Mouse (Mus musculus) stomach, embryonic 14.5 days (tissue): ENCODE measurements around the gene Asgr1. TPM values are rescaled to one million over a fixed set of nuclear protein-coding genes. Genes with fewer than 3 reads are reported as not detected.

Experiments used
- ATAC-seq: fragments of 200-750 bp; cut with Nextera tagmentation; 2 replicates; pipeline ENCODE4 v1.8.0; 2017; ENCODE audit warnings: low read depth, moderate TSS enrichment; ENCODE audit not compliant: insufficient number of reproducible peaks, insufficient read depth, low FRiP score
- H3K27ac ChIP-seq: fragments of 300-500 bp; sonication (generic); 2 replicates; pipeline ENCODE4 v1.5.1; 2014; ENCODE audit warnings: mild to moderate bottlenecking, low read length, moderate library complexity, mixed read lengths
- H3K27me3 ChIP-seq: fragments of 300-500 bp; sonication (generic); 2 replicates; pipeline ENCODE4 v1.6.1; 2014; ENCODE audit warnings: low read length, control low read depth, mixed read lengths; ENCODE audit not compliant: control insufficient read depth, insufficient read depth
- H3K36me3 ChIP-seq: fragments of 300-500 bp; sonication (generic); 2 replicates; pipeline ENCODE4 v1.6.1; 2014; ENCODE audit warnings: mild to moderate bottlenecking, control low read depth, low read length, moderate library complexity, mixed read lengths; ENCODE audit not compliant: control insufficient read depth, insufficient read depth
- H3K4me1 ChIP-seq: fragments of 300-500 bp; sonication (generic); 2 replicates; pipeline ENCODE4 v1.6.1; 2014; ENCODE audit warnings: low read length, control low read depth, mixed read lengths; ENCODE audit not compliant: control insufficient read depth, insufficient read depth
- H3K4me2 ChIP-seq: fragments of 300-500 bp; sonication (generic); replicated peaks from 2 replicates; pipeline ENCODE4 v1.6.1; 2014; ENCODE audit warnings: low read depth, low read length, control low read depth
- H3K4me3 ChIP-seq: fragments of 300-500 bp; sonication (generic); 2 replicates; pipeline ENCODE4 v1.5.1; 2014; ENCODE audit warnings: low read depth, low read length, control low read depth
- H3K9ac ChIP-seq: fragments of 300-500 bp; sonication (generic); replicated peaks from 2 replicates; pipeline ENCODE4 v1.6.1; 2014; ENCODE audit warnings: low read depth, mild to moderate bottlenecking, control low read depth, low read length, moderate library complexity, mixed read lengths
- H3K9me3 ChIP-seq: fragments of 300-500 bp; sonication (generic); 2 replicates; pipeline ENCODE4 v1.6.1; 2016; ENCODE audit warnings: low read depth, low read length, control low read depth; ENCODE audit not compliant: control insufficient read depth
- WGBS: fragments of 180-500 bp; shearing (Covaris S2); extraction: QIAGEN DNeasy Blood & Tissue Kit; methylation state at CpG from one replicate; pipeline ENCODE4 v1.1.7; 2014; 5-methylcytosine and 5-hydroxymethylcytosine counted together
- polyA plus RNA-seq: library from polyadenylated mRNA; unstranded; fragments of >200 nt; fragmentation: Nextera tagmentation; extraction: Ambion mirVana; gene quantifications from 2 replicates; pipeline ENCODE4 v1.2.1, GENCODE M21; 2014

Gene Asgr1
- polyA plus RNA-seq, 1 experiment from 2014 or later, result not detected

- 0% methylated on average over 8 of the region's 8 CpGs for WGBS
- peak overlapping the region; percentile 62 for H3K4me3 ChIP-seq
- no peaks in the 10 kb centered on the region for H3K36me3 ChIP-seq
- no peaks in the 10 kb centered on the region for H3K27me3 ChIP-seq
- peak overlapping the region; percentile 86 for H3K4me2 ChIP-seq
- ATAC-seq, result peak; percentile 85
- no peak overlapping the region for H3K9ac ChIP-seq
- H3K27ac ChIP-seq, result peak overlapping the region; percentile 58
- H3K9me3 ChIP-seq, result no peaks in the 10 kb centered on the region
- peaks cover 41% of the 10 kb centered on the region for H3K4me1 ChIP-seq
Measured at GRCm38 (mm10) chr11:70020731-70021263, 33.1 kb upstream of the Asgr1 start.

GRCm38 (mm10) chr11:70021264-70022132, 32.4 kb upstream of the Asgr1 start:
- peak; percentile 76 for ATAC-seq
- Histone ChIP-seq H3K4me3 (peak overlapping the region; percentile 62), H3K9ac (no peak overlapping the region), H3K9me3 (no peaks in the 10 kb centered on the region), H3K36me3 (no peaks in the 10 kb centered on the region), H3K27ac (peak overlapping the region; percentile 58), H3K4me2 (peak overlapping the region; percentile 86), H3K27me3 (no peaks in the 10 kb centered on the region), H3K4me1 (peaks cover 46% of the 10 kb centered on the region)
- WGBS, result 2% methylated on average over 40 of the region's 40 CpGs

- no peaks in the 10 kb centered on the region for H3K27me3 ChIP-seq
- H3K27ac ChIP-seq, result peak overlapping the region; percentile 44; the same call in 1 of the 2 replicates
- no peaks in the 10 kb centered on the region for H3K9me3 ChIP-seq
- H3K36me3 ChIP-seq, result no peaks in the 10 kb centered on the region
- H3K4me3 ChIP-seq, result peak overlapping the region; percentile 30
- peaks cover 56% of the 10 kb centered on the region for H3K4me1 ChIP-seq
- 5% methylated on average over 17 of the region's 29 CpGs for WGBS
- H3K4me2 ChIP-seq, result peak overlapping the region; percentile 57
- ATAC-seq, result no peak
- peak overlapping the region; percentile 28; the same call in 1 of the 2 replicates for H3K9ac ChIP-seq
Measured at GRCm38 (mm10) chr11:70023481-70024150, 30.3 kb upstream of the Asgr1 start.

GRCm38 (mm10) chr11:70024151-70024514, 29.8 kb upstream of the Asgr1 start:
- ATAC-seq, result no peak
- Histone ChIP-seq H3K9me3 (no peaks in the 10 kb centered on the region), H3K36me3 (no peaks in the 10 kb centered on the region), H3K9ac (peak overlapping the region; percentile 28; the same call in 1 of the 2 replicates), H3K4me3 (peak overlapping the region; percentile 30), H3K27me3 (no peaks in the 10 kb centered on the region), H3K4me2 (peak overlapping the region; percentile 57), H3K4me1 (peaks cover 60% of the 10 kb centered on the region), H3K27ac (no peak overlapping the region)
- 20% methylated on average over 6 of the region's 6 CpGs for WGBS

- H3K36me3 ChIP-seq, result peaks cover 10% of the 10 kb centered on the region
- peak; percentile 66 for ATAC-seq
- 4% methylated on average over 19 of the region's 19 CpGs for WGBS
- peak overlapping the region; percentile 85; the same call in 1 of the 2 replicates for H3K27ac ChIP-seq
- H3K27me3 ChIP-seq, result no peaks in the 10 kb centered on the region
- peak overlapping the region; percentile 57 for H3K4me2 ChIP-seq
- H3K9me3 ChIP-seq, result no peaks in the 10 kb centered on the region
- H3K4me3 ChIP-seq, result peak overlapping the region; percentile 33
- H3K4me1 ChIP-seq, result peaks cover 52% of the 10 kb centered on the region
- peak overlapping the region; percentile 28; the same call in 1 of the 2 replicates for H3K9ac ChIP-seq
Measured at GRCm38 (mm10) chr11:70026689-70027088, 27.2 kb upstream of the Asgr1 start.

- no peak for ATAC-seq
Measured at GRCm38 (mm10) chr11:70027397-70027796, 26.5 kb upstream of the Asgr1 start.

GRCm38 (mm10) chr11:70028401-70029129, 25.3 kb upstream of the Asgr1 start:
- WGBS, result 21% methylated on average over 12 of the region's 12 CpGs
- no peak overlapping the region; the same call in 1 of the 2 replicates for H3K9ac ChIP-seq

More at GRCm38 (mm10) chr11:70027397-70027796, 26.5 kb upstream of the Asgr1 start:
- H3K27ac ChIP-seq, result peak overlapping the region; percentile 85; the same call in 1 of the 2 replicates
- no peaks in the 10 kb centered on the region for H3K9me3 ChIP-seq
- WGBS, result 46% methylated on average over 9 of the region's 9 CpGs
- H3K36me3 ChIP-seq, result peaks cover 12% of the 10 kb centered on the region
- peak overlapping the region; percentile 57 for H3K4me2 ChIP-seq
- H3K4me1 ChIP-seq, result peaks cover 52% of the 10 kb centered on the region
- no peak overlapping the region for H3K9ac ChIP-seq
- H3K4me3 ChIP-seq, result peak overlapping the region; percentile 33
- no peaks in the 10 kb centered on the region for H3K27me3 ChIP-seq

More at GRCm38 (mm10) chr11:70028401-70029129, 25.3 kb upstream of the Asgr1 start:
- Histone ChIP-seq H3K4me2 (peak overlapping the region; percentile 45), H3K27me3 (no peaks in the 10 kb centered on the region), H3K36me3 (peaks cover 12% of the 10 kb centered on the region), H3K27ac (peak overlapping the region; percentile 85), H3K9me3 (no peaks in the 10 kb centered on the region), H3K4me3 (peak overlapping the region; percentile 23), H3K4me1 (peaks cover 47% of the 10 kb centered on the region)
- ATAC-seq, result no peak
